Mouse (Mus musculus): ENCODE measurements around the gene Tanc2. TPM values are rescaled to one million over a fixed set of nuclear protein-coding genes. Genes with fewer than 3 reads are reported as not detected.

The Tanc2 gene
- polyA plus RNA-seq, 1 experiment: 0.03 TPM

DNA sequence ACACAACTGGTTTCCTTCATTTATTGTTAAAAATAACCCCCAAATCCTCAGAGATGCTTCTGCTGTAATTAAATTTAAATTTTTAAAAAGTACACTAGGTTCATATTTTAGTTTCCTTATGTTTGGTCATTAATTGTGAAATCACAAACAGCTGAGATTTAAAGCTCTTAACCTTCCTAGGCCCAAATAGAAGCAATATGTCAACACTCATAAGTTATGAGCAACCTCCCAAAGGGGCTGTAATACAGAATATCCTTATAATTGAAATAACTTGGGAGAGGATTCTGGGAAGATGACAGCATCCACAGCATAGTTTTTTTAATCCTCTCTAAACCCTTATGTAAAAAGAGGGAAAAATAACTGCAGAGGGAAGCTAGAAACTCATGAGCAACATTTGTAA is 31.7 kb upstream of the Tanc2 start:
- Histone ChIP-seq H3K36me3 (ENCODE audit: control insufficient read depth) (no peaks in the 10 kb centered on the region), H3K9me3 (ENCODE audit: control insufficient read depth, low read length) (0 out of 2 replicates have a peak, but pooled peaks cover 2% of the 10 kb centered on the region), H3K4me3 (replicated peaks) (no peak overlapping the region), H3K27me3 (ENCODE audit: control insufficient read depth) (no peaks in the 10 kb centered on the region), H3K4me1 (ENCODE audit: control insufficient read depth) (peaks cover 10% of the 10 kb centered on the region)
- no peak for TF ChIP-seq GATA1 (IDR thresholded peaks at IDR 0.05; ENCODE audit: low read length)
- TF ChIP-seq TAL1 (IDR thresholded peaks at IDR 0.05; ENCODE audit: low read length): no peak

- Histone ChIP-seq H3K9me3 (ENCODE audit: control insufficient read depth, low read length) (0 out of 2 replicates have a peak, but pooled peaks cover 2% of the 10 kb centered on the region), H3K27me3 (ENCODE audit: control insufficient read depth) (no peaks in the 10 kb centered on the region), H3K36me3 (ENCODE audit: control insufficient read depth) (no peaks in the 10 kb centered on the region), H3K4me3 (replicated peaks) (no peak overlapping the region), H3K4me1 (ENCODE audit: control insufficient read depth) (peaks cover 10% of the 10 kb centered on the region)
- TF ChIP-seq GATA1 (IDR thresholded peaks at IDR 0.05; ENCODE audit: low read length) (peak; percentile 8; the same call in 1 of the 2 replicates), TAL1 (IDR thresholded peaks at IDR 0.05; ENCODE audit: low read length) (no peak)
These were observed 30.8 kb upstream of the Tanc2 start for GRCm38 (mm10) chr11:105558803-105559505.

GRCm38 (mm10) chr11:105563546-105563945 is 26.2 kb upstream of the Tanc2 start:
- TF ChIP-seq TAL1 (IDR thresholded peaks at IDR 0.05; ENCODE audit: low read length) (no peak), GATA1 (IDR thresholded peaks at IDR 0.05; ENCODE audit: low read length) (no peak)
- Histone ChIP-seq H3K27me3 (ENCODE audit: control insufficient read depth) (no peaks in the 10 kb centered on the region), H3K4me1 (ENCODE audit: control insufficient read depth) (peaks cover 7% of the 10 kb centered on the region), H3K36me3 (ENCODE audit: control insufficient read depth) (no peaks in the 10 kb centered on the region), H3K9me3 (ENCODE audit: control insufficient read depth, low read length) (0 out of 2 replicates have a peak, but pooled peaks cover 2% of the 10 kb centered on the region), H3K4me3 (replicated peaks) (no peak overlapping the region)

DNA sequence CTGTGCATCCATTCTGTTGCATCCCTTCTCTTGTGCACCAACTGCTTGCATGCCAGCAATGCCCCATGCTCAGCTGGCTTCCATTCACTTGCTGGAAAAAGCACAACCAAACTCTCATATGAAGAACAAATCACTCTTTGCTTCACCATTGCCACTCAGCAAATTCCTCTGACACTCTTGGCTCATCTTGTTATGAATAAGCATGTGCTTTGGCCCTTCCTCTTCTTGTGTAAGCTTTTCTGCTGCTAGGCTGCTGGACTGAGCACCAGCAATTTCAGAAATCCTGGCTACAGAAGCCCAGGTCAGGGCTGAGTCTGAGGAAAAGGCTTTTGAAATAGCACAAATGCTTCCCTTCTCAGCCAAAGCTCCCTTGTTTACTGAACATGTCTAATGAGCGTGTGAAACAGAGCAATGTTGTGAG is 22.6 kb upstream of the Tanc2 start:
- H3K36me3 ChIP-seq (ENCODE audit: control insufficient read depth): no peaks in the 10 kb centered on the region
- H3K9me3 ChIP-seq (ENCODE audit: control insufficient read depth, low read length): no peaks in the 10 kb centered on the region
- TF ChIP-seq GATA1 (IDR thresholded peaks at IDR 0.05; ENCODE audit: low read length) (no peak), TAL1 (IDR thresholded peaks at IDR 0.05; ENCODE audit: low read length) (no peak)
- H3K27me3 ChIP-seq (ENCODE audit: control insufficient read depth): no peaks in the 10 kb centered on the region
- H3K4me3 ChIP-seq (replicated peaks): no peak overlapping the region
- H3K4me1 ChIP-seq (ENCODE audit: control insufficient read depth): no peaks in the 10 kb centered on the region

GRCm38 (mm10) chr11:105571996-105572395 is 17.8 kb upstream of the Tanc2 start:
- H3K36me3 ChIP-seq (ENCODE audit: control insufficient read depth): no peaks in the 10 kb centered on the region
- H3K4me1 ChIP-seq (ENCODE audit: control insufficient read depth): no peaks in the 10 kb centered on the region
- no peaks in the 10 kb centered on the region for H3K27me3 ChIP-seq (ENCODE audit: control insufficient read depth)
- TF ChIP-seq TAL1 (IDR thresholded peaks at IDR 0.05; ENCODE audit: low read length) (no peak), GATA1 (IDR thresholded peaks at IDR 0.05; ENCODE audit: low read length) (no peak)
- H3K9me3 ChIP-seq (ENCODE audit: control insufficient read depth, low read length): no peaks in the 10 kb centered on the region
- H3K4me3 ChIP-seq (replicated peaks): no peak overlapping the region

GRCm38 (mm10) chr11:105574241-105574640 is 15.5 kb upstream of the Tanc2 start:
- Histone ChIP-seq H3K36me3 (ENCODE audit: control insufficient read depth) (no peaks in the 10 kb centered on the region), H3K4me1 (ENCODE audit: control insufficient read depth) (no peaks in the 10 kb centered on the region), H3K4me3 (replicated peaks) (no peak overlapping the region), H3K27me3 (ENCODE audit: control insufficient read depth) (no peaks in the 10 kb centered on the region), H3K9me3 (ENCODE audit: control insufficient read depth, low read length) (no peaks in the 10 kb centered on the region)
- no peak for TF ChIP-seq TAL1 (IDR thresholded peaks at IDR 0.05; ENCODE audit: low read length)
- no peak for TF ChIP-seq GATA1 (IDR thresholded peaks at IDR 0.05; ENCODE audit: low read length)

DNA sequence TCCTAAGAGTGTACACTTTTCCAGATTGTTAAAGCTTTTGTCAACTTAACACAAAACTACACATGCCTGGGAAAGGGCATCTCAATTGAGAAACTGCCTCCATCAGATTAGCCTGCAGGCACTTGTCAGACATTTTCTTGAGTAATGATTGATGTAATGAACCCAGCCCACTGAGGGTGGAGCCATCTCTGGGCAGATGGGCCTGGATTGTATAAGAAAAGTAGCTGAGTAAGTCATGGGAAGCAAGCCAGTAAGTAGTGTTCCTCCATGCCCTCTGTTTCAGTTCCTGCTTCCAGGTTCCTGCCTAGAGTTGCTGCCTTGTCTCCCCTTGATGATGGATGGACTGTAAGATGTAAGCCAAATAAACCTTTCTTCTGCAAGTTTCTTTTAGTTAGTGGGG is 12.6 kb upstream of the Tanc2 start:
- no peak for TF ChIP-seq TAL1 (IDR thresholded peaks at IDR 0.05; ENCODE audit: low read length)
- TF ChIP-seq GATA1 (IDR thresholded peaks at IDR 0.05; ENCODE audit: low read length): no peak
- H3K36me3 ChIP-seq (ENCODE audit: control insufficient read depth): no peaks in the 10 kb centered on the region
- H3K4me3 ChIP-seq (replicated peaks): no peak overlapping the region
- no peaks in the 10 kb centered on the region for H3K4me1 ChIP-seq (ENCODE audit: control insufficient read depth)
- no peaks in the 10 kb centered on the region for H3K27me3 ChIP-seq (ENCODE audit: control insufficient read depth)
- H3K9me3 ChIP-seq (ENCODE audit: control insufficient read depth, low read length): 0 out of 2 replicates have a peak, but pooled peaks cover 4% of the 10 kb centered on the region

DNA sequence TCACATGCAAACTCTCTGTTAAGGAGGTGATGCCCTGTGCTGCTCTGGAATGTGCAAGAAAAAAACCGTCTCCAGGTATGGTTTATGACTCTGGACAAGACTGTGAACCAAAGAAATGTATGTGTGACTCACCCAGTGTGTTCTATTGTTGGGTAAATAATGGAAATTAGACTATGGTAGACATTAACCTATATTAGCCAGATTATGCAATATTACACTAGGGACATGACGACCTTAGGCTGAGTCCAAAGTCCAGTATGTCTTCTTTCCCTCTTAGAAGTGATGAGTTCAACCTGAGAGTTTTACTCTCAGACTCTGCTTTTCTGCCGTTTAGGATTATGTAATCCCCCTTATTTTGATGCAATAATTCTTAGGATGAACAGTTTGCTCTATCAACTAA is 7.8 kb upstream of the Tanc2 start:
- Histone ChIP-seq H3K4me1 (ENCODE audit: control insufficient read depth) (no peaks in the 10 kb centered on the region), H3K36me3 (ENCODE audit: control insufficient read depth) (no peaks in the 10 kb centered on the region), H3K27me3 (ENCODE audit: control insufficient read depth) (no peaks in the 10 kb centered on the region), H3K4me3 (replicated peaks) (no peak overlapping the region), H3K9me3 (ENCODE audit: control insufficient read depth, low read length) (0 out of 2 replicates have a peak, but pooled peaks cover 4% of the 10 kb centered on the region)
- TF ChIP-seq GATA1 (IDR thresholded peaks at IDR 0.05; ENCODE audit: low read length) (no peak), TAL1 (IDR thresholded peaks at IDR 0.05; ENCODE audit: low read length) (no peak)

DNA sequence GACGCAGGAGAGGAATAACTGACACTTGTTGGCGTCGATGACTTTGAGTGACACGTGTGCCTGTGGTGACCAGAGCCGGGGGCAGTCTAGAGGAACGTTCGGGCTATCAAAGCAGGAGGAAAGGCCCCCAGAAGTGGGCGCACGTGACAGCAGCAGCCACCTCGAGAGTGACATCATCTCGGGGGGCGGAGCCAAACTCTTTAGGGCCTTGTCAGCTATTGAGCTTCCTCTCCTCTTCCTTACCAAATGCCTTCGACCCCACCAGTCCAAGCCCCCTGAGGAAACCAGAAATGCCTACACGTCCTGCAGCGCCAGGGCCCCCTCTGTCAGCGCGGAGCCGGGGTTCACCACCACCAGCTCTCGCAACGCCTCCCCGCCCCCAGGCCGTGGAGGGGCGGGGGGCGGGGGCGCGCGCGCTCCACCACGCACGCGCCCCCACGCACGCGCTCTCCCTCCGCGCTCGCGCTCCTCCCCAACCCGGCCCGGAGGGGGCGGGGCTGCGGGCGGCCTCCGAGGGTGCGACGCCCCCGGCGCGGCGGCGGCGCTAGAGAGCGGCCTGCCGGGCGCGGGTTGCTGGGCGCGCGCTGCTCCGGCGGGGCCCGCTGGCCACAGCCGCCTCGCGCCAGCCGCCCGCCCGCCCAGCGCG is 432 bp upstream of the Tanc2 start:
- TF ChIP-seq GATA1 (IDR thresholded peaks at IDR 0.05; ENCODE audit: low read length) (no peak), TAL1 (IDR thresholded peaks at IDR 0.05; ENCODE audit: low read length) (no peak)
- Histone ChIP-seq H3K27me3 (ENCODE audit: control insufficient read depth) (peaks cover 21% of the 10 kb centered on the region), H3K36me3 (ENCODE audit: control insufficient read depth) (no peaks in the 10 kb centered on the region), H3K4me1 (ENCODE audit: control insufficient read depth) (peaks cover 22% of the 10 kb centered on the region), H3K4me3 (replicated peaks) (peak overlapping the region; percentile 77), H3K9me3 (ENCODE audit: control insufficient read depth, low read length) (no peaks in the 10 kb centered on the region)

Data from erythroblast, embryonic 14.5 days (primary cell).